Mouse (Mus musculus) bone marrow macrophage, adult 2 months (primary cell): ENCODE results near the gene Mttp.

ENCODE experiments used
- CTCF ChIP-seq: IDR thresholded peaks from 2 replicates; pipeline ENCODE4 v1.5.1; 2012; ENCODE audit warnings: low read depth, mild to moderate bottlenecking, low read length, moderate library complexity
- POLR2A ChIP-seq: IDR thresholded peaks from 2 replicates; pipeline ENCODE4 v1.6.1; 2012; ENCODE audit warnings: mild to moderate bottlenecking, low read depth, low read length, borderline replicate concordance

GRCm38 (mm10) chr3:138066348-138066856 is 78.4 kb downstream of the Mttp start:
- no peak for TF ChIP-seq CTCF
- no peak for TF ChIP-seq POLR2A
